Mouse (Mus musculus) Muller cell, postnatal 12 days (primary cell): ENCODE data around the gene Slc16a3.

Experiments used
- DNase-seq: peaks from one replicate; pipeline ENCODE4 v3.0.0-alpha.2; 2015; ENCODE audit errors: inconsistent ontology term

Gene Slc16a3

GRCm38 (mm10) chr11:120948328-120948727 is at the start of gene Slc16a3:
Slc16a3 (plus strand) TSS chr11:120948480.
- no peak for DNase-seq

- DNase-seq = no peak
Observed at GRCm38 (mm10) chr11:120900276-120901244, 47.7 kb upstream of the Slc16a3 start.

GRCm38 (mm10) chr11:120901729-120902486 is 46.4 kb upstream of the Slc16a3 start:
- DNase-seq = no peak

DNA sequence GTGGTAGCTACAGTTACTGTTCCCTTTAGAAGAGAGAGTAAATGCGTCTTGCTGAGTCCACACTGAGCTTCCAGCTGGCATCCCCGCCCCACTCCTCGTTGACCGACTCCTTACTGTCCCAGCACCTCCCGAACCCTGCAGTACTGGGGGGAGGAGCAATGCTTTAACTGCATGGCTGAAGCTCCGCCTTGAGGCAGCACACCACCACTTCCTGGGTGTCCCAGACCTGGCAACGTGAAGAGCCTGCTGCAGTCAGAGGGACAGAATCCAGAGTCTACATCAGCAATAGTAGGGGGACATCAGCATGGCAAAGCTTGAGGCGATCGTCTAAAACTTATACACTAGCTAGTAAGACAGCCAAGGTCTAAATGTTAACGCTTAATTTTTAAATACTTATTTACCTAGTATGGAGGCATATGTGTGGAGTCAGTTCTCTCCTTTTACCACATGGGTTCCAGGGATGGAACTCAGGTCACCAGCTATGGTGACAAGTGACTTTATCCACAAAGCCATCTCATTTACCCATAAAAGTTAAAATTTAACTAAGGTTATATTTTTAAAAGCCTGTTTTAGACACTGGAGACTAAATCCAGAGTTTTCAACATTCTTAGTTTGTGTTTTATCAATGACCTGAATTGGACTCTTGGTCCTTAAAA is 45.7 kb upstream of the Slc16a3 start:
- DNase-seq = no peak

DNA sequence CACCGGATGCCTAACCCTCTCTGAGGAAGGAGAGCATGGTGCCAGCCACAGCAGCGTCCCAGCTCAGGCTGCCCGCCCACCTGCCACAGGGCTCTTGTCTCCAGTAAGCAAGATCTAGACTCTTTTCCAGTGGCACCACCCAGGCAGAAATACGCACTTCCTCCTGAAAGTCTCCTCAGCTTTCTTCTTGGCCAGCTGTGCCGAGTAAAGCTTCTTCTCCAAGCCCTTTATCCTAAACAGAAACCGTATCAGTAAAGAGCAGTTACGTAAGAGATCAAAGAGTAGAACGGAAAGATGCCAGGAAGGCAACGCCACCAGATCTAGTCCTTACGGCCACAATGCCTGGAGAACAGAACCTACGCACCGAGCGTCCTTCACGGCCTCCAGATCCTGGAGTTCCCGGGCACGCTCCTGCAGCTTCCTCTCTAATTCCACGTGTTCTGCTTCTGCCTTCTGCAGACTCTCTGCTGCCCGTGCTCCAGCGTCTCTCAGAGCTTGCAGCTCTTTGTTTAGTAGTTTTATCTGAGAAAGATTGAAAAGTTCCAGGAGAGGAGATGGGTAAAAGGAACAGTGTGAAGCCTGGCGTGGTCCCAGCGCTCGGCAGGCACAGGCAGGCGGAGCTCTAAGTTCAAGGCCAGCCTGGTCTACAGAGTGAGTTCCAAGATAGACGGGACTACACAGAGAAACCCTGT is 45.0 kb upstream of the Slc16a3 start:
- DNase-seq = no peak

GRCm38 (mm10) chr11:120904561-120904960 is 43.7 kb upstream of the Slc16a3 start:
- DNase-seq = no peak

DNA sequence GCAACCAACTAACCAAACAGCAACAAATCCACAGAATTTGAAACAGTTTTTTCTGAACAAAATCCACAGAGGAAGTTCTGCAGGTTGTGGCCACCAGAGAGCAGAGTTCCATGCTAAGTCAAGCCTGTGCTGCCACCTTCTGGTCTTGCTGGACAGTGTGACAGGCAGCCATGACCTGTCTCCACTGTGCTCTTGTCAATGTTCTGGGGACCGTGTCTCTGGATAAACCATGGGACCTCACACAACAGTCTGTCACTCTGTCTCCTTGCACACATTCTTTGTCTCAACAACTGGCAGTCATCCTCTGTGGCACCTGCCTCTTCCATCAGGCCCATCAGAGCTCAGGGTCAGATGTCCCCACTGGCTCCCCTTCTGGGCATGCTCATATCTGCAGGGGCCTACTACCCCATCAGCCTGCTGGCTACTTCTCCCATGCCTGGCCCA is 42.8 kb upstream of the Slc16a3 start:
- DNase-seq = peak; percentile 59

DNA sequence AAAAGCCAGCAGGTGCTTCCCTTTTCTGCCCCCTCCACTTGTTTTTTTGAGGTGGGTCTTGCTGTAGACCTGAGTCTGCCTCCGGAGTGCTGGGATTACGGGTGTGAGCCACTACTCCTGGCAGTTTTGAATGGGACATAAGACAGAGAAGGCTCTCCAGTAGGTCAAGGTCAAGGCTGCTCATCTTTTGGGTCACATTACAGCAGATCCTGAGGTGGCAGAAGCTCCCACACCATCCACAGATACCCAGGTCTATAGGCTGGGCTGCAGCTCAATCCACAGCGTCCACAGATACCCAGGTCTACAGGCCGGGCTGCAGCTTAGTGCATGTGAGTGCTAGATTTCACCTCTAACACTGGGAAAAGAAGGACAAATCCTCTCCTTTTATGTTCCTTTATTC is 34.5 kb upstream of the Slc16a3 start:
- no peak for DNase-seq

DNA sequence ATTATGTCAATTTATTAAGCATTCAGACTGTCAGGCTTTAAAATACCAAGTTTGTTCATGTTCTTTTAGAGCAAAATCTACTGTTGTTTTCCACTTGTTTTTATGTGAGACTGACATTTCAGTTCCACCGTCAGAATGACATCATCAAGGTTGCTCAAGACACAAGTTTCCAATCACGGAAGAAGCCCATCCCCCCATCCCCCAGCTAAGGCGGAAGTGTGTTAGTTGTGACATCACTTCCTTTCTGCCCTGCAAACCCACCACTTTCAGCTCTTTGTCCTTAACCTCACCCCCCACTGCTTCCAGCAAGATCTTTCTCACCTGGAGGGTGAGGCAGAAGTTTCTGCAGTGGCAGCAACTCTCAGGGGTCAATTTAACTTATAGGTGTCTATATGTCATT is 31.8 kb upstream of the Slc16a3 start:
- peak; percentile 9 for DNase-seq

- no peak for DNase-seq
Observed at GRCm38 (mm10) chr11:120917756-120918155, 30.5 kb upstream of the Slc16a3 start.

DNA sequence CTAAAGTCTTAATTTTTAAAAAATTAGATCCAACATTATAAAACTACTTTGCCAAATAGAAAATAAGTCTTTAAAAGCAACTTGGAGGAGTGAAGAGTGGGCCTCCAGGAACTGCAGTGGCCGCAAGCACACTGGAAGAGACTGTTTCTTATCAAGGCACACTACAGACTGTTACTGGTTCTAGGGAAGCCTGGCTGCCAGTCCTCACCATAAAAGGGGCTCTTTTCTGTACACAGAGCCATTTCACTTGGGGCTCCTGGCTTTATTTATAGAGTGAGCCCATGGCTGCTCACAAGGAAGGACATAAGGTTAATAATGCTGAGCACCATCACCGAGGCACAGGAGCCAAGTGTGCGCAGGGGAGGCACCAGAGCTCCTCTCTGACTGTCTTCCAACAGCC is 25.8 kb upstream of the Slc16a3 start:
- DNase-seq = no peak

DNA sequence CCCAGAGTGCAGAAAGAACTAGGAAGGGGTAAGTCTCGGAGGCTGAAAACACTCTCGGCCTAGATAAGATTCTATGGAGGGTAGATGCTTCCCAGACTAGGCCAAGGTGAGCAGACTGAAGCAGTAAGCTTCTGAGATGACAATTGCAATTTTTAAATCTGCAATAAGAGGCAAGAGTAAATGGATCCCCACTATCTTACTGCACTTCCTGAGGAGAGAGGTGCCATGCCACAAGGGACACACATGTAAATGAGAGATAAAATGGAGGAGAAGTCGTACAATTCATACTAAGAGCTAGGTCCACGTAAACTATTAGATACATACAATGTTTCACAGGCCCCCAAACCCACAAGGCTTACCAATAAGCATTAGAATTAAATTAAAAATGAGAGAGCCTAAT is 19.8 kb upstream of the Slc16a3 start:
- no peak for DNase-seq

DNA sequence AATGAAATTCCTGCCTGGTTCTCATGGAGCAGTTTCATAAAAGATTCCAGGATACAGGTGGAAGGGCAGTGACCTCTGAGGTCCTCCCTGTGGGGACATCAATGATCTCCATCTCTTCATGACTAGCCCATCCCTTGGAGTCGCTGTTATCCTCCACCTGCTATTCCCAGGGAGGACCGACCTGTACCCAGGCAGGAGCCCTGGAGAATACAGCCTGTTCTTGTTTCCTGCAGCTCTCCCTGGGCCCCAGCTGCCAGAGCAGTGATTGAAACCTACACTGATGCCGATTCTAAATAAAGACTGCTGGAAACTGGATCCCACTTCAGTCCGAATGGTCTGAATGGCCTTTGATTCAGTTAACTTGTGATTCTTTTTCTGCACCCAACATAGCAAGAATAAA is 16.8 kb upstream of the Slc16a3 start:
- DNase-seq = no peak

- DNase-seq = peak; percentile 94
Observed at GRCm38 (mm10) chr11:120932564-120933398, 15.5 kb upstream of the Slc16a3 start, which contains the start of gene Ccdc57. Ccdc57 (minus strand) TSS chr11:120932872.

GRCm38 (mm10) chr11:120937976-120938375 is 10.3 kb upstream of the Slc16a3 start:
- no peak for DNase-seq

DNA sequence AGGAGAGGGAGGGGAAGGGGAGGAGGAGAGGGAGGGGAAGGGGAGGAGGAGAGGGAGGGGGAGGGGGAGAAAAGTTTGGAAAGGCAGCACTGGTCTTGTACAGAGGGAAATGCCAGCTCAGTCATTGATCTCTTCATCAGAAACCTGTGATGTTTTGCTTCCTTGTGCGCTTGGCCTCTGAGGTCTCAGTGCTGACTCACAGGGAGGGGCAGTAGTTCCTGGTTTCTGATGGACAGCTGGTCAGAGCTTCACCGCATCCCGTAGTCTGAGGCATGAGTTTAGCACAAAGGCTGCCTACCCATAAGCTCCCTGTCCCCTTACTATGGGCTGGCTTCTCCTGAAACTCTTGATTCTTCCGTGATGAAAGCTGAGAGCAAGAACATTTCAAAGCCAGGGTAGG is 9.5 kb upstream of the Slc16a3 start:
- no peak for DNase-seq

DNA sequence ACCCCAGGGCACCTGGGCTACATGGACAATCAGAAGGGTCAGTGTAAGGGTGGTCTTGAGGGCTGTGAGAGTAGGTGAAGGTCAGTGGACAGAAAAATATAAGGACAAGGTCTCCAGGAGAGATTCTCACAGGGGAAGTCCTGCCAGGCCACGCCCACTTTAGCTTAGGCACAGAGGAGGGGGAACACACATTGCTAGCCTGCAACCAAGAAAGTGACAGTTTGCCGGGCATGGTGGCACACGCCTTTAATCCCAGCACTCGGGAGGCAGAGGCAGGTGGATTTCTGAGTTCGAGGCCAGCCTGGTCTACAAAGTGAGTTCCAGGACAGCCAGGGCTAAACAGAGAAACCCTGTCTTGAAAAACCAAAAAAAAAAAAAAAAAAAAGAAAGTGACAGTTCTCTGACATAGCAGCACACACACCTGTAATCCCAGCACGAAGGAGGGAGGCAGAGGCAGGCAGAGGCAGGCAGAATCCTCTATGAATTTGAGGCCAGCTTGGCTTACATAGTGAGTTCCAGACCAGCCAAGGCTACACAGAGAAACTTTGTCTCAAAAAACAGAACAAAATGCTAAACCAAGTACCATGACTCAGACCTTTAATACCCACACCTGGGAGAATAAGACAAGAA is 8.5 kb upstream of the Slc16a3 start:
- no peak for DNase-seq

DNA sequence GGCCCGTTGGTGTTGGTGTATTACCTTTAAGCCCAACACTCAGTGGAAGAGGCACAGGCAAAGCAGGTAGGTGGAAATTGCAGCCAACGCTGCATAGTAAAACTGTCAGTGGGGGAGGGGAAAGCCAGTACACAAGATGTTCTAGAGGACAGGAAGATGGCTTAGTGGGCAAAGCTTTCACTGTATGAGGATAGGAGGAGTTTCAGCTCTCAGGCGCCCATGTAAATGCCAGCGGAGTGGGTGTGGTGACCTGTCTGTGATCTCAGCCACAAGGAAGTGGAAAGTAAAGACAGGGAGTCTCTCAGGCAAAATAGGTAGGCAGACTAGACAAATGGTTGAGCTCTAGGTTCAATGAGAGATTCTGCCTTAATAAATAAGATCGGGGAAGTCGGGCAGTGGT is 7.3 kb upstream of the Slc16a3 start:
- no peak for DNase-seq

DNA sequence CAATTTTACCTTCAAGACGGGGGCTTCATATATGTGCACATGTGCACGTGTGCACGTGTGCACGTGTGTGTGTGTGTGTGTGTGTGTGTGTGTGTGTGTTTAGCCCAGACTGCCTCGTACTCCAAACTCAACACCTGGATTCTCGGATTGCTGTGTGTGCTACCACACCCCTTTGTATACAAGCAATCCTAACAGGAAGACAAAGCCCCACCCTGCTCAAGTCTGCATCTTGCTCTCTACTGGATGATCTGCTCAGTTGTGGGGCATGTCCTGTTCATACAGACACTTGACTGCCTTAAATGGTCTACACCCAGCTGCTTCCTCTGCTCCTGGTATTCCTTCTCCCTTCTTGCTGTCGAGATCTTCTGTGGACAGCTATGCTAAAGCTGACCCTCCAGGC is 3.0 kb upstream of the Slc16a3 start:
- DNase-seq = no peak

DNA sequence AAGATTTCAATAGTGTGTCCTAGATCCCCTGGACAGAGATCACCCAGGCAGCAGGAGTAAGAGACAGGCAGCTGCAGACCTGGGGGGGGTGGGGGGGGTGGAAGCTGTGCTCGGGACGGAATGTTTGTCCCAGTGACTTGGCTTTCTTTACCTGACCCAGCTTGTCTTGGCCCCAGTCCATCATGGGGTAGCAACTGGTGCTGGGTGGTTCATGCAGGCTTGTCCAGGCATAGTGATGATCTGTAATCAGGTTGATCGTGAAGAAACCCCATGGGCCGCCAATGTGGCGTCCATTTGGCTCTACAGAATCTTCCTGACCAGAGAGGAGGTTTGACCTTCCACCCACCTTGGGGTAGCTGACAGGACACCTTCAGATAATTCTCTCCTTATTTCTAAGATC is 2.4 kb upstream of the Slc16a3 start:
- DNase-seq = no peak
